Mouse (Mus musculus) lung, adult 2 months (tissue): Measurements from ENCODE around the gene Gstm3.

Experiments used
- CTCF ChIP-seq: fragments of 200-500 bp; IDR thresholded peaks from 2 replicates; pipeline ENCODE4 v1.5.1; 2011; ENCODE audit warnings: mild to moderate bottlenecking, low read length, control low read depth; ENCODE audit not compliant: insufficient read depth
- POLR2A ChIP-seq: fragments of 200-500 bp; IDR thresholded peaks from 2 replicates; pipeline ENCODE4 v1.6.1; 2011; ENCODE audit warnings: low read depth, mild to moderate bottlenecking, control low read depth, low read length, borderline replicate concordance; ENCODE audit errors: extremely low read depth

- TF ChIP-seq CTCF (no peak), POLR2A (no peak)
Observed at GRCm38 (mm10) chr3:107935268-107935667, 33.8 kb downstream of the Gstm3 start.
